Mouse (Mus musculus): ENCODE data around the gene Ttll5. TPM values are rescaled to one million over a fixed set of nuclear protein-coding genes. Genes with fewer than 3 reads are reported as not detected.

Ttll5 gene
- polyA plus RNA-seq, 1 experiment from 2014 or later, result 9.8 TPM

DNA sequence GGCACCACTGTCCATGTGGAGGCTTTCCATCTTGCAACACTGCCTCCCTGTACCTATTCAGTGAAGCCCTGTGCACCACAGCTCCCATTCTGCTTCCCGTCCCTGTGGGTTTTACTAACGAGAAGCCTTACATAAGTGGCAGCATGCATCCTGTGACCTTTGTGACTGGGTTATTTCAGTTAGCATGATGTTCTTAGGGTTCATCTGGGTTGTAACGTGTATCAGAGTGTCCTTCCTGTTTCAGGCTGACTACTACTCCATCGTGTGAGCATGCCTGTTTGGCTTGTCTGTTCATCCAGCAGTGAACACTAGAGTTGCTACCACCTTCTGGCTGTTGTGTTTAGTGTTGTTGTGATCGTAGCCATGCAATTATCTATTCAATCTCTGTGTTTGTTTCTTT, 221.7 kb downstream of the Ttll5 start:
- H3K4me1 ChIP-seq, result peaks cover 6% of the 10 kb centered on the region; the same call in 1 of the 2 replicates
- no peak overlapping the region for H3K27ac ChIP-seq
- H3K9me3 ChIP-seq (replicated peaks), result 0 out of 2 replicates have a peak, but pooled peaks cover 6% of the 10 kb centered on the region
- peaks cover 14% of the 10 kb centered on the region for H3K36me3 ChIP-seq
- H3K9ac ChIP-seq, result no peak overlapping the region
- no peak for ATAC-seq
- H3K27me3 ChIP-seq (replicated peaks), result no peaks in the 10 kb centered on the region
- H3K4me3 ChIP-seq, result no peak overlapping the region
- WGBS (ENCODE audit: insufficient replicate concordance), result 67% methylated on average over 5 of the region's 5 CpGs
- H3K4me2 ChIP-seq, result no peak overlapping the region

DNA sequence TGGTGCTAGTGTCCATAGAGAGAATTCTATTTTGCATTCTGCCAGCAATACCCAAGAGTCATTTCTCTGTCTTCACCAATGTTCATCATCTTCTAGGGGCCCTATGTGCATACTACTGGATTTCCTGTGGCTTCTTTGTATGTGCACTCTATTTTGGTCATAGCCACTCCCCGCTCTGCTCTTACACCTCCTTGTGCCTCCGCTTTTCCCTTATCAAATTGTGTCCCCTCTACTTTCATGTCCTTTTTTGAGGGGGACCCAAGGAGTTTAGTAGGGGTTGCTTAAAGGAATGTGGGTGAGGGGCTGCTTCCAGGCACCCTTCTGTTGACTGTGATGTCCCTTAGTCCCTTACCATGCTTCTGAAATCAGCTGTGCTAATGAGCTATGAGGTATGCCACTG, 222.3 kb downstream of the Ttll5 start:
- H3K4me1 ChIP-seq, result peaks cover 12% of the 10 kb centered on the region; the same call in 1 of the 2 replicates
- no peak overlapping the region for H3K4me3 ChIP-seq
- ATAC-seq, result no peak
- H3K27ac ChIP-seq, result no peak overlapping the region
- H3K9me3 ChIP-seq (replicated peaks), result 0 out of 2 replicates have a peak, but pooled peaks cover 6% of the 10 kb centered on the region
- H3K9ac ChIP-seq, result no peak overlapping the region
- 75% methylated on average over 2 of the region's 2 CpGs for WGBS (ENCODE audit: insufficient replicate concordance)
- H3K36me3 ChIP-seq, result peaks cover 12% of the 10 kb centered on the region; the same call in 1 of the 2 replicates
- no peaks in the 10 kb centered on the region for H3K27me3 ChIP-seq (replicated peaks)
- H3K4me2 ChIP-seq, result no peak overlapping the region

DNA sequence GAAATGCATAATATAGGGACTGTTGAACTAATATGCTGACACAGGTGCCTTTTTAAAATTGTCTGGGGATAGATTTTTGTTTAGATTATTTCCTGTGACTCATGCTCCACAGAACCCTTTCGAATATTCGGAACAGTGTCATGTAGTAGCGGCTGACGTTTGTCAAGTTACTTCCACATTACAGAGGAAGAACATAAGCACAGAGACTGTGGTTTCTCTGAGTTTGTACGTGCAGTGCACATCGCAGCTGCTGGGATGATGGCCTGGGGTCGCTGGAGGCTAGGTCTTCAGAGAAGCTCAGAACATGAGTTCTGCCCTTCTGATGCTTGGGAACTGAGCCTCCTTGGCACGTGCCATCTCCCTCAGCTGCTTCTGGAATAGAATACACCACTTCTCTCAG, 222.9 kb downstream of the Ttll5 start:
- Histone ChIP-seq H3K4me1 (peaks cover 12% of the 10 kb centered on the region; the same call in 1 of the 2 replicates), H3K9ac (no peak overlapping the region), H3K27ac (no peak overlapping the region), H3K4me2 (no peak overlapping the region), H3K9me3 (replicated peaks) (0 out of 2 replicates have a peak, but pooled peaks cover 6% of the 10 kb centered on the region), H3K36me3 (peaks cover 11% of the 10 kb centered on the region; the same call in 1 of the 2 replicates), H3K27me3 (replicated peaks) (no peaks in the 10 kb centered on the region), H3K4me3 (no peak overlapping the region)
- 42% methylated on average over 8 of the region's 8 CpGs for WGBS (ENCODE audit: insufficient replicate concordance)
- ATAC-seq, result no peak

DNA sequence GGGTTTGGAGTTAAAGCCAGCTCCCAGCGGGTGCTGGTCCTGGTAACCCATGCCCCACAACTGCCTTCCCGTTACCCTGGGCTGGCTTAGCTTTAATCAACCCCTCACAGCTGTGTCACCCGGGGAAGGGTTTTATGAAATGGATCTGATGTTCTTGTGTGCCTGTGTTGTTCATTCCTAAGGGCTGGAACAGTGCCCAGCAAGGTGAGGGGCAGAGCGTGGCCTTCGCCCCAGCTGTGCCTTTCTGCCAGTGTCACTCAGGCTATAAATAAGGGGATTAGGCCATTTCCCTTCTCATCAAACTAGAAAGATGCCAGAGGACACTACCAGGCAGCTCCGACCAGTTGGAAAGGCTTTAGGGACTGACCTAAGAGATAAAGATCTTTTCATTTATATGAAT, 225.4 kb downstream of the Ttll5 start:
- 88% methylated on average over 6 of the region's 6 CpGs for WGBS (ENCODE audit: insufficient replicate concordance)

DNA sequence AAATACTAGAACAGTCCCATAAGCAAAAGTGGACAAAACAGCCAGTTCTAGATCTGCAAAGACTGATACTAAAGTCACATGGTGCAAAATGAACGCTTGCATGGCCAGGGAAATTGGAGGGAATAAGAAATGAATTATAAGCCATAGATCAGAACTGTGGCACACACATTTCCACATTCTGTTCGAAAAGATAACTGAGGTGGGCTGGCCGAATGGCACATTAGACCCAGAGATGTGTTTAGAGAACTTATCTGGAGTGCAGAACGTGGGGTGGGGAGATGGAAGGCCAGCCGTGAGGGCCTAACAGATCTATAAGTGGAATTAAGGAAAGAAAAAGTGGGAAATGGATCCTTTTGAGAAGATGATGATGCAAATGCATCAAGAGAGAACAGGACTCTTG, 227.0 kb downstream of the Ttll5 start:
- WGBS (ENCODE audit: insufficient replicate concordance), result 44% methylated on average over 5 of the region's 5 CpGs
- ATAC-seq, result 0 out of 2 replicates have a peak, but pooled peaks have one; percentile 57

More for the DNA sequence above, 225.4 kb downstream of the Ttll5 start:
- H3K4me1 ChIP-seq, result peaks cover 12% of the 10 kb centered on the region; the same call in 1 of the 2 replicates
- no peaks in the 10 kb centered on the region for H3K9me3 ChIP-seq (replicated peaks)
- no peak overlapping the region for H3K9ac ChIP-seq
- H3K4me3 ChIP-seq, result no peak overlapping the region
- H3K27ac ChIP-seq, result no peak overlapping the region
- no peaks in the 10 kb centered on the region for H3K27me3 ChIP-seq (replicated peaks)
- ATAC-seq, result no peak
- H3K36me3 ChIP-seq, result no peaks in the 10 kb centered on the region
- H3K4me2 ChIP-seq, result no peak overlapping the region

DNA sequence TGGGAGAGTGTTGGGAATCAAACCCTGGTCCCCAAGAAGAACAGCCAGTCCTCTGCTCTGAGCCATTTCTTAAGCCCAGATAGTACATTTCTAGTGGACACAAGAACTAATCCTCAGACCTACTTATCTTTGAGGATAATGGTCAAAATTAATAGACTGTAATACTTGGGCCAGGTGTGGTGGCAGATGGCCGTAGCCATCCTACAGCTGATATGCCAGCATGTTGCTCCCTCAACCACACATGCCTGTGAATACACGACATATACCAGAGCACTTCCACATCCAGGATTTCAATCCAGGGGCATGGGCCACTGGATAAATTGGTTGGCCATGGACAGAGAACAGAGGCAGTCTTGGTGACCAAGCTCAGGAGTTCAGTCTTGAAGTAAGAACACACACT, 230.8 kb downstream of the Ttll5 start:
- Histone ChIP-seq H3K4me3 (no peak overlapping the region), H3K4me2 (no peak overlapping the region), H3K36me3 (0 out of 2 replicates have a peak, but pooled peaks cover 5% of the 10 kb centered on the region), H3K27me3 (replicated peaks) (no peaks in the 10 kb centered on the region), H3K4me1 (peaks cover 12% of the 10 kb centered on the region; the same call in 1 of the 2 replicates), H3K27ac (no peak overlapping the region), H3K9ac (no peak overlapping the region), H3K9me3 (replicated peaks) (no peaks in the 10 kb centered on the region)
- no peak for ATAC-seq
- 74% methylated on average over 2 of the region's 2 CpGs for WGBS (ENCODE audit: insufficient replicate concordance)

More for the DNA sequence above, 227.0 kb downstream of the Ttll5 start:
- H3K9me3 ChIP-seq (replicated peaks), result no peaks in the 10 kb centered on the region
- H3K27me3 ChIP-seq (replicated peaks), result no peaks in the 10 kb centered on the region
- H3K27ac ChIP-seq, result no peak overlapping the region
- H3K4me2 ChIP-seq, result no peak overlapping the region
- no peak overlapping the region for H3K4me3 ChIP-seq
- H3K9ac ChIP-seq, result no peak overlapping the region
- H3K4me1 ChIP-seq, result peaks cover 12% of the 10 kb centered on the region; the same call in 1 of the 2 replicates
- 0 out of 2 replicates have a peak, but pooled peaks cover 5% of the 10 kb centered on the region for H3K36me3 ChIP-seq

DNA sequence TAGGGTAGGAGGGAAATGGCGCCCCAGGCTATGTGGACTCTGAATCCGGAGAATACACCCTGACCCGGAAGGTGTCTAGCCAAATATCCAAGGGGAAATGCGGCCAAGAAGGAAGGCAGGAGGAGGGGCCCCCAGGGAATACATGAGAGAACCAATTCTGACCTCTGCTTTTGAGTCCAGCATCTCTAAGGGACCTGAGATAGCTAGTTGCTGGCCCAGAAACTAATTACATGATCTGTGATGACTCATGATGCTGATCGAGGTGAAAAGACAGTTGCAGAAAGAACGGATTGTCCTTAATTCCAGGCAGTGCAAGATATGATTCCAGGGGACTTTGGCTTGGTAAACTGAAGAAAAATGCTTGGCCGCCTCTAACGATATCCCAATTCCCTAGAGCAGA, 232.5 kb downstream of the Ttll5 start:
- Histone ChIP-seq H3K27ac (no peak overlapping the region), H3K4me1 (0 out of 2 replicates have a peak, but pooled peaks cover 3% of the 10 kb centered on the region), H3K9ac (no peak overlapping the region), H3K4me2 (no peak overlapping the region), H3K9me3 (replicated peaks) (no peaks in the 10 kb centered on the region), H3K27me3 (replicated peaks) (no peaks in the 10 kb centered on the region), H3K4me3 (no peak overlapping the region), H3K36me3 (0 out of 2 replicates have a peak, but pooled peaks cover 5% of the 10 kb centered on the region)
- WGBS (ENCODE audit: insufficient replicate concordance), result 74% methylated on average over 8 of the region's 8 CpGs
- no peak for ATAC-seq

DNA sequence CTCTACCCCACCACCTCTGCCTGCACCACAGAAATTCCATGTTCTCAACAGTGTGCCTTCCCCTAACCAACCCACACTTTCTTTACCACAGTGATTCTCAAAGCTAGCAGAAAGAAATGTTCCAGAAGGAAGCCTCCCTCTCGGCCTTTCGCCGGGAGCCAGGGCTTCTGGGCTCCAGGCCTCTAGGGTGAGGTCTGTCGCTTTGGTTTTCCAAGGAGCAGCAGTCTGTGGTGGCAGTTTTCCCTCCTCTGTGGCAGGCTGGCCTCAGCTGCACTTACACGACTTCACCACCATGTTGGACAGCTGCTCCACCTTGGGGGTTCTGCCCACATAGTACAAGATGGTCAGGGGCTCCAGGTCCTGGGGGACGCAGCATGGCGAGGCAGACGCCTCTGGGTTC, 233.1 kb downstream of the Ttll5 start:
- H3K9me3 ChIP-seq (replicated peaks), result no peaks in the 10 kb centered on the region
- 74% methylated on average over 8 of the region's 8 CpGs for WGBS (ENCODE audit: insufficient replicate concordance)
- no peaks in the 10 kb centered on the region for H3K27me3 ChIP-seq (replicated peaks)
- H3K4me2 ChIP-seq, result no peak overlapping the region
- 0 out of 2 replicates have a peak, but pooled peaks cover 3% of the 10 kb centered on the region for H3K4me1 ChIP-seq
- H3K9ac ChIP-seq, result no peak overlapping the region
- no peak overlapping the region for H3K4me3 ChIP-seq
- no peak overlapping the region for H3K27ac ChIP-seq
- 0 out of 2 replicates have a peak, but pooled peaks cover 5% of the 10 kb centered on the region for H3K36me3 ChIP-seq
- ATAC-seq, result no peak

DNA sequence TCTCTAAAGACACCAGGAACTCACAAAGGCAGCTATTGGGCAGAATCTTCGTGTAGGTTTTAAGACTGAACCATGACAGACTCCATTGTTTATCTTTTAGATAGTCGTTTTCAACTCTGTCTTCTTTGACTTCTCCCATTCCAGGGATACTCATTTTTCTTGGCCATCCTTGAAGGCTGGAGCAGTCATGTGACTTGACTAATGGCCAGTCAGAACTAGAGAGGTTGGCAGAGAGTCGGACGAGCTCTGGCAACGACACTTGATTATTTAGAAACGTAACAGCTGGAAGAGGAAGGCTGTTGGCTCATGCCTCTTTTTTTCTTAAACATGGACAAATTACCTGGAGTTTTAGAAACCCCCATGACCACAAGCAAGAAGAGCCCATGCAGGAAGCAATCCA, 234.9 kb downstream of the Ttll5 start:
- H3K9ac ChIP-seq, result no peak overlapping the region
- 74% methylated on average over 6 of the region's 6 CpGs for WGBS (ENCODE audit: insufficient replicate concordance)
- H3K4me1 ChIP-seq, result 0 out of 2 replicates have a peak, but pooled peaks cover 3% of the 10 kb centered on the region
- H3K27ac ChIP-seq, result no peak overlapping the region
- no peak overlapping the region for H3K4me3 ChIP-seq
- H3K4me2 ChIP-seq, result no peak overlapping the region
- H3K9me3 ChIP-seq (replicated peaks), result no peaks in the 10 kb centered on the region
- H3K36me3 ChIP-seq, result 0 out of 2 replicates have a peak, but pooled peaks cover 5% of the 10 kb centered on the region
- no peak for ATAC-seq
- H3K27me3 ChIP-seq (replicated peaks), result no peaks in the 10 kb centered on the region

DNA sequence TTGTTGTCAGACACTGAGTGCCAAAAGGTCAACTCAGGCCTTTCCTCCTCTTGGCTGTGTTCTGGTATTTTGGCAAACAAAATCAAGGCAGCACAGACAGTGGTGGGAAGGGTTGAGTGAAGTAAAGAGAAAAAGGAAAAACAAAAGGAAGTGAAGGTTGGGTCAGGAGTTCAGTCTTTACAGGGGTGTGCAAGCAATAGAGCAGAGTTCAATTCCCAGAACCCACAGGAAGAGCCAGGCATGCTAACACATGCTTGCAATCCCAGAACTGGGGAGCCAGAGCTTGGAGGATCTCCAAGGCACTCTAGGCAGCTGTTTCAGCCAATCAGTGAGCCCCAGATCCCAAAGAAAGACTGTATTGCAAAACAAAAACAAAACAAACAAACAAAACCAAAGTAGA, 240.3 kb downstream of the Ttll5 start:
- Histone ChIP-seq H3K27ac (no peak overlapping the region), H3K4me1 (0 out of 2 replicates have a peak, but pooled peaks cover 3% of the 10 kb centered on the region), H3K36me3 (no peaks in the 10 kb centered on the region), H3K9me3 (replicated peaks) (no peaks in the 10 kb centered on the region), H3K4me3 (no peak overlapping the region), H3K9ac (no peak overlapping the region), H3K4me2 (no peak overlapping the region), H3K27me3 (replicated peaks) (no peaks in the 10 kb centered on the region)
- no peak for ATAC-seq

DNA sequence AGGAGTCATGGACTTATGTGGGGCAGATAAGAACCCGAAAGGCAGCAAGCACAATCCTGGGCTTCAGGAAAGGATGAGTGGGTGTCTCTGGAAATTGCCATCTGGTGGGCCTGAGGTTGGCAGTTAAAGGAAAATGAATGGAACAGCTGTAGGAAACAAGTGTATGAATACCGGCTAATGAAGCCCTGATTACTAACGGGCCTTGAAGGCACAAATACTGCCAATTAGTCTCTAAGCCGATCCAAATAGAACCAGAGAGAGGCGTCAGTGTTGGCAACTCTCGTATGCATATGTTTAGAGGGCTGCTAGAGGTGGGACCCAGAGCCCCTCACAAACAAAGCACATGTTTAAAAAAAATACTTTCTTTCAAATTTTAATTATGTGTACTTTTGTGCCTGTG, 247.0 kb downstream of the Ttll5 start:
- no peak overlapping the region for H3K9ac ChIP-seq
- H3K9me3 ChIP-seq (replicated peaks), result no peaks in the 10 kb centered on the region
- H3K4me1 ChIP-seq, result no peaks in the 10 kb centered on the region
- H3K27ac ChIP-seq, result no peak overlapping the region
- H3K27me3 ChIP-seq (replicated peaks), result peaks cover 15% of the 10 kb centered on the region
- no peak for ATAC-seq
- H3K36me3 ChIP-seq, result no peaks in the 10 kb centered on the region
- H3K4me3 ChIP-seq, result no peak overlapping the region
- WGBS (ENCODE audit: insufficient replicate concordance), result 77% methylated on average over 6 of the region's 6 CpGs
- no peak overlapping the region for H3K4me2 ChIP-seq

DNA sequence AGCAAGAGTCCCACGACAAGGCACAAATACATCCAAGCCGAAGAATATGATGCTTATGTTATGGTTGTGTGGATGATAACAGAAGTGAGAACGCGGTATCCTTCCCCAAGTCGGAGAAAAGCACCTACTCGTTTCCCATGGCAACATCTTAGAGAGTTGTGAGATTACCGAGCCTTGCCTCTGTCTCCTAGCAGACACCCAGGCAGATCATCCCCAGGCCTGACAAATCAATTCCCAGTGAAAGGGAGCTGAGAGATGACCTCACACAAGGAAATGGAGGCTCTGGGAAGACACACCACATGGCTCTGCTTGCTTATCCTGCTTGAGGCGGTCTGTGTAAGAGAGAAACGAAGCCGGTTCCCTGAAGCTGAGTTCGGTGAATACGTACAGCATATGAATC, 250.2 kb downstream of the Ttll5 start:
- H3K4me1 ChIP-seq, result no peaks in the 10 kb centered on the region
- H3K4me3 ChIP-seq, result no peak overlapping the region
- no peak overlapping the region for H3K9ac ChIP-seq
- peaks cover 46% of the 10 kb centered on the region for H3K27me3 ChIP-seq (replicated peaks)
- no peaks in the 10 kb centered on the region for H3K9me3 ChIP-seq (replicated peaks)
- ATAC-seq, result no peak
- WGBS (ENCODE audit: insufficient replicate concordance), result 65% methylated on average over 12 of the region's 12 CpGs
- H3K36me3 ChIP-seq, result no peaks in the 10 kb centered on the region
- no peak overlapping the region for H3K4me2 ChIP-seq
- no peak overlapping the region for H3K27ac ChIP-seq

DNA sequence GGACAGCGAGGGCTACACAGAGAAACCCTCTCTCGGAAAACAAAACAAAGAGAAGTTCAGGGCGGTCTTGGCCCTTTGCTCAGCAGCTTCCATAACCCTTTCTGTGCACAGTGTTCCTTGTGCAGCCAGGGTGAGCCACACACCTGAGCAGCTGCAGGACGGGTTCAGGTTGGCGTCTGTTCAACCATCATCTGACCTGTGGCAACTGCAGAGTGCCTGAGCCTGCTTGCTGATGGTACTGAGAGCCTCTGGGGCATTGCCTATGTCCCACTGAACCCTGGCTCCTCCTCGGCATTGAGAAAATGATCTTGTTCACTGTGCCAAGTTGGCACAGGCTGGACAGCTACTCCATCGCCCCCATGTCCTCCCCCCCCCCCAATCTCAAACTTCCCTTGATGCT, 250.9 kb downstream of the Ttll5 start:
- no peaks in the 10 kb centered on the region for H3K9me3 ChIP-seq (replicated peaks)
- 74% methylated on average over 7 of the region's 7 CpGs for WGBS (ENCODE audit: insufficient replicate concordance)
- H3K4me2 ChIP-seq, result 0 out of 2 replicates have a peak overlapping the region, but pooled peaks have one; percentile 71
- no peak for ATAC-seq
- H3K36me3 ChIP-seq, result no peaks in the 10 kb centered on the region
- no peak overlapping the region for H3K9ac ChIP-seq
- H3K4me3 ChIP-seq, result no peak overlapping the region
- peaks cover 53% of the 10 kb centered on the region for H3K27me3 ChIP-seq (replicated peaks)
- no peaks in the 10 kb centered on the region for H3K4me1 ChIP-seq
- H3K27ac ChIP-seq, result no peak overlapping the region
